Mouse (Mus musculus) kidney, adult 2 months (tissue): ENCODE measurements at regions not wholly inside any gene's neighbourhood (a gene's known extent, or its start where the extent isn't known, plus 50 kb on each side); places are given as distances from the start of the nearest gene placed in this dataset.

Experiments used
- CTCF ChIP-seq: fragments of 200-500 bp; conservative IDR thresholded peaks from 2 replicates; pipeline ENCODE4 v1.5.1; 2011; ENCODE audit warnings: low read depth, mild to moderate bottlenecking, control low read depth, low read length, moderate library complexity, mixed read lengths; ENCODE audit not compliant: insufficient read depth, insufficient read length
- POLR2A ChIP-seq: fragments of 200-500 bp; IDR thresholded peaks from one replicate; pipeline ENCODE4 v1.6.1; 2011; ENCODE audit warnings: low read depth, low read length, control low read depth

DNA sequence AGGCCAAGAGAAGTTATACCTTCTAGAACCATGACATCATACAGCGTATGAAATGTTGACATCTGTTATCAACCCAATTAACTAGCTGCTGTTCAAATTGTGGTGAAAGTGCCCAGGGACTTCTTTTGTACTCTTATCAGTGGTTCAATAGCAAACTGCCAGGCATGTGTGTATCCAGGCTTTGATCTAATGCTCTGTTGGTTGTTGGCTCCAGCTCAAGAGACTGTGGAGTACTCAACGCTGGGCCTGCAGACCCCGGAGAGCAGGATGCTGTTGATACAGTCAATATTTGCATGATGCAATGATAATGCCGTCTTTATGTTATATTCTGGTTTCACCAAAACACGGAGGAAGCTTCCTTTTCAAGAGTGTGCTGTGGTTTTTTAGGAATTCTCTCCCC, 102.9 kb downstream of the Mbip start:
- TF ChIP-seq CTCF = no peak
- no peak for TF ChIP-seq POLR2A
